Mouse (Mus musculus) neural tube, embryonic 12.5 days (tissue): ENCODE results near the gene Serac1. TPM values are rescaled to one million over a fixed set of nuclear protein-coding genes. Genes with fewer than 3 reads are reported as not detected.
A peak's percentile ranks its signal among the peaks of the same experiment; 100 is the strongest.

Source experiments
- ATAC-seq: fragments of 200-750 bp; cut with Nextera tagmentation; 2 replicates; pipeline ENCODE4 v1.8.0; 2017; ENCODE audit warnings: low read depth, mild to moderate bottlenecking, moderate TSS enrichment, moderate library complexity; ENCODE audit not compliant: low FRiP score
- H3K27ac ChIP-seq: fragments of 300-500 bp; sonication (generic); 2 replicates; pipeline ENCODE4 v1.5.1; 2016
- H3K27me3 ChIP-seq: fragments of 300-500 bp; sonication (generic); replicated peaks from 2 replicates; pipeline ENCODE4 v1.6.1; 2016; ENCODE audit warnings: mild to moderate bottlenecking
- H3K36me3 ChIP-seq: fragments of 300-500 bp; sonication (generic); 2 replicates; pipeline ENCODE4 v1.6.1; 2016; ENCODE audit warnings: mild to moderate bottlenecking
- H3K4me1 ChIP-seq: fragments of 300-500 bp; sonication (generic); 2 replicates; pipeline ENCODE4 v1.6.1; 2016
- H3K4me2 ChIP-seq: fragments of 300-500 bp; sonication (generic); replicated peaks from 2 replicates; pipeline ENCODE4 v1.6.1; 2016; ENCODE audit warnings: mild to moderate bottlenecking
- H3K4me3 ChIP-seq: fragments of 300-500 bp; sonication (generic); 2 replicates; pipeline ENCODE4 v1.5.1; 2016
- H3K9ac ChIP-seq: fragments of 300-500 bp; sonication (generic); 2 replicates; pipeline ENCODE4 v1.6.1; 2016; ENCODE audit warnings: mild to moderate bottlenecking
- H3K9me3 ChIP-seq: fragments of 300-500 bp; sonication (generic); 2 replicates; pipeline ENCODE4 v1.6.1; 2016; ENCODE audit warnings: mild to moderate bottlenecking
- WGBS: fragments of 180-500 bp; shearing (Covaris S2); methylation state at CpG from one replicate; pipeline ENCODE4 v1.1.7; 2016; 5-methylcytosine and 5-hydroxymethylcytosine counted together
- polyA plus RNA-seq: library from polyadenylated mRNA; unstranded; fragments of >200 nt; fragmentation: Nextera tagmentation; extraction: Ambion mirVana; gene quantifications from 2 replicates; pipeline ENCODE4 v1.2.1, GENCODE M21; 2016

The Serac1 gene
- polyA plus RNA-seq, 1 experiment from 2014 or later = 11.9 TPM

DNA sequence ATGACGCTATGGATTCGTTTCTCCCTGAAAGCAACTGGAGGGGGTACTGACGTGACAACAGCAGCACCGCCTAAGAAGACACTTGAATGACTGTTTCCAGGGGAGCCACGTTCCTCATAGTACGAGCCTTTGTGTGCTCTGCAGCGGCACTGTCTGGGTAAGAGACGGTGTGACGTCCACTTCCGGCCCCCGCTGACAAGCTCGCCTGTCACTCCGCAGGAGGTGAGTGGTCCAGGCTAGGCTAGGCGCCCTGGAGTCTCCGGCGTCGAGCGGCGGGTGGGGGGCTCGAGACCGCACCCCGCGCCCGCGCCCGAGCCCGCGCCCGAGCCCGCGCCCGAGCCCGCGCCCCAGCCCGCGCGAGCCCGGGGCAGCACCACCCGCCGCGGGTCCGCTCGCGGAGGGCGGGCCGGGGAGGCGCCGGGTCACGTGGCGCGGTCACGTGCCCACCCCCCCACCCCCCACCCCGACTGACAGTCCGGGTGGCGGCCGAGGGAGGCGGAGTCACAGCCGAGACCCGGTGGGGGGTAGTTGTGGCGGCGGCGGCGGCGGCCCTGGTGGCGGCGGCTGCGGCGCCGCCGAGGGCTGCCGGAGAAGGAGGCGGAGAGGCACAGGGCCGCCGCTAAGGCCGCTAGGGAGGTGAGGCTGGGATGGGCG, 26.9 kb upstream of the Serac1 start, which contains the start of gene Tulp4:
Gene Tulp4, plus strand, starts transcription at position 77 of the 654 bp plus-strand sequence.
- Histone ChIP-seq H3K4me3 (peak within 1 kb of the TSS; percentile 92), H3K4me2 (peak within 1 kb of the TSS; percentile 83), H3K4me1 (peaks cover 22% of the 10 kb centered on the region), H3K9me3 (no peaks in the 10 kb centered on the region), H3K27ac (peak within 1 kb of the TSS; percentile 91), H3K36me3 (0 out of 2 replicates have a peak, but pooled peaks cover 3% of the 10 kb centered on the region), H3K27me3 (no peaks in the 10 kb centered on the region), H3K9ac (peak within 1 kb of the TSS; percentile 97)
- ATAC-seq = peak; percentile 99
- under 1% methylated on average over 48 of the region's 76 CpGs for WGBS

DNA sequence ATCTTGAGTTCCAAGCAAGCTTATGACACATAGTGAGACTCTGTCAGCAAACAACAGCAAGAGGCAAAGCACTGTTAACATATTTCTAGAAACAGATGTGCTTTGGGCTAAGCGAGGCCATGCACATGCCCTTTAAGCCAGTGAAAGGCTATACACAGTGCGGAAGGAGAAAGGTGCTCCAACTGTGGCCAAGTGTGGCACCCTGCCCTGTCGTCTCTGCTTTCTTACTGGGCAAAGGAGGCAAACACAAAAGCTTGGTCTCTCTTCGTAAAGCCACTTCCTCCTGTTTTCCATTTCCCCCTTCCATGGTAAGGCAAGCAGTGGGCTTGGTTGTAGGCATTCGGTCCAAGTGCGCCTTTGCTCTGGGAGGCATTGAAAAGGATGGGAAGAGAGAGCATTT, 24.0 kb upstream of the Serac1 start:
- 86% methylated on average over 6 of the region's 6 CpGs for WGBS
- Histone ChIP-seq H3K27me3 (no peaks in the 10 kb centered on the region), H3K9ac (no peak overlapping the region), H3K27ac (no peak overlapping the region), H3K36me3 (no peaks in the 10 kb centered on the region), H3K4me1 (peaks cover 9% of the 10 kb centered on the region), H3K9me3 (no peaks in the 10 kb centered on the region), H3K4me3 (no peak overlapping the region), H3K4me2 (no peak overlapping the region)
- ATAC-seq = no peak

DNA sequence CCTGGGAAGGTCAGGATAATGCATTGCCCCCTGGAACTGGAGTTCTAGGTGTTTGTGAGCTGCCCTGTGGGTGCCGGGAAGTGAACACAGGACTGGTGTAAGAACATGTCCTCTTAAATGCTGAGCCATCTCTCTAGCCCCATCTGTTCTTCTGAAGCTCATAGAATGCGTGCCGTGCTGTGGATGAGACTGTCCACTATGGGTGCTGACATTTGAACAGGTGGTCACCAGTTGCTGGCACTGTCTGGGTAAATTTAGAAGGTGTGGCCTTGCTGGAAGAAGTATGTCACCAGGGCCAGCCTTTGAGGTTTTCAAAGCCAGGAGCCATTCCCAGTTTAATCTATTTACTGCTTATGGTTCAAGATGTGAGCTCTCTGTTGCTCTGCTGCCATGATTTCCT, 22.7 kb upstream of the Serac1 start:
- Histone ChIP-seq H3K36me3 (no peaks in the 10 kb centered on the region), H3K4me1 (no peaks in the 10 kb centered on the region), H3K27ac (no peak overlapping the region), H3K4me2 (no peak overlapping the region), H3K27me3 (no peaks in the 10 kb centered on the region), H3K4me3 (no peak overlapping the region), H3K9me3 (no peaks in the 10 kb centered on the region), H3K9ac (no peak overlapping the region)
- WGBS = 91% methylated on average over 3 of the region's 3 CpGs
- ATAC-seq = no peak

DNA sequence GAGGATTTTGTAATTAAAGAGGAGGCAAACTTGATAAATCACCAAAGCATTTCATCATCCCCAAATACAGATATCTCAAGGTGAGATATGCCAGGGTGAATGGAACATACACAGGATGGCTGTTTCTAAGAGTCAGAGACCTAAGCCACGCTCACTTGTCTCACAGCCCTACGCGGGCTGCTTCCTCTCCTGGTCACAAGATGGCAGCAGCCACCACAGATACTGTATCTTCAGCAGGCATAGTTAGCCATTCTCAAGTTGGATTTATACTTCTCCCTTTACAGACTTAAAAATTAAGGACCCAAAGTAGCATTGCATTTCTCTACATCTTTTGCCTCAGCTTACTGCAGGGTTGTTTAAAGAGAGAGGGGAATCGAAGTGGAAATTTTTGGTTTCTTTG, 18.3 kb upstream of the Serac1 start:
- no peak overlapping the region for H3K4me2 ChIP-seq
- H3K36me3 ChIP-seq = no peaks in the 10 kb centered on the region
- WGBS = 27% methylated on average over 4 of the region's 4 CpGs
- H3K9ac ChIP-seq = no peak overlapping the region
- no peaks in the 10 kb centered on the region for H3K9me3 ChIP-seq
- H3K27me3 ChIP-seq = no peaks in the 10 kb centered on the region
- no peaks in the 10 kb centered on the region for H3K4me1 ChIP-seq
- no peak overlapping the region for H3K27ac ChIP-seq
- H3K4me3 ChIP-seq = no peak overlapping the region
- no peak for ATAC-seq

DNA sequence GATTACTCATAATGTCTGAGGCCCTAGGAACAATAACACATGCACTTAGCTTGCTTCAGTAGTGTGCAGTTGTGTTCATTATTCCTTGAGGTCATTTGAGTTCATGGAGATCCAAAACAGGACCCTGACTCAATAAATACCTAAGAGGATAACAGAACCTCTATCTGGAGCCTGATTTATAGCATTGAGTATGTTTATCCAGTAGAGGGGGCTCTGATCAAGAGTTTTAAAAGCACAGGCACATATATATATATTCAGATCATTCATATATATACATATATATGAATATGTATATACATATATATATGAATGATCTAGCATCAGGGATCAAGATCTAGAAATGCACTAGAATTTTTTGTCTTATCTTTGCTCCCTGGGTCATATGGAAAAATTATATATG, 16.0 kb upstream of the Serac1 start:
- ATAC-seq = no peak
- Histone ChIP-seq H3K4me3 (no peak overlapping the region), H3K4me2 (no peak overlapping the region), H3K27me3 (no peaks in the 10 kb centered on the region), H3K4me1 (no peaks in the 10 kb centered on the region), H3K9me3 (no peaks in the 10 kb centered on the region), H3K36me3 (no peaks in the 10 kb centered on the region), H3K27ac (no peak overlapping the region), H3K9ac (no peak overlapping the region)

DNA sequence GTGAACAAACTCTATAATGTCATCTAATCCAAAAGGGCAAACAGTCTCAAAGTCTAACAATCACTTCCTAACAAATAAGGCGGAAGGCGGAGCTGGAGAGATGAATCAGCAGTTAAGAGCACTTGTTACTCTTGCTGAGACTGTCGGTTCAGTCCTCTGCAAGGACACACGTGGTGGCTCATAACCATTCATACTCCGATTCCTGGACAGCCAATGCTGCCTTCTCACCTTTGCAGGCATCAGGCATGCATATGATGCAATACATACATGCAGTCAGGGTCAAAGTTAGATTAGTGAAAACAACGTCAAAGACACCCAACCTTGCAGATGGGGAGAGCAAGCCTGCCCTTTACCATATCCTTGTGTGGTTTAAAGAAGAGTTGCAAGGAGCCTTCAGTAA, 12.1 kb upstream of the Serac1 start:
- Histone ChIP-seq H3K9me3 (no peaks in the 10 kb centered on the region), H3K4me3 (no peak overlapping the region), H3K9ac (no peak overlapping the region), H3K36me3 (peaks cover 5% of the 10 kb centered on the region), H3K4me1 (no peaks in the 10 kb centered on the region), H3K27ac (no peak overlapping the region), H3K27me3 (no peaks in the 10 kb centered on the region), H3K4me2 (no peak overlapping the region)
- 92% methylated on average over 6 of the region's 6 CpGs for WGBS
- no peak for ATAC-seq

DNA sequence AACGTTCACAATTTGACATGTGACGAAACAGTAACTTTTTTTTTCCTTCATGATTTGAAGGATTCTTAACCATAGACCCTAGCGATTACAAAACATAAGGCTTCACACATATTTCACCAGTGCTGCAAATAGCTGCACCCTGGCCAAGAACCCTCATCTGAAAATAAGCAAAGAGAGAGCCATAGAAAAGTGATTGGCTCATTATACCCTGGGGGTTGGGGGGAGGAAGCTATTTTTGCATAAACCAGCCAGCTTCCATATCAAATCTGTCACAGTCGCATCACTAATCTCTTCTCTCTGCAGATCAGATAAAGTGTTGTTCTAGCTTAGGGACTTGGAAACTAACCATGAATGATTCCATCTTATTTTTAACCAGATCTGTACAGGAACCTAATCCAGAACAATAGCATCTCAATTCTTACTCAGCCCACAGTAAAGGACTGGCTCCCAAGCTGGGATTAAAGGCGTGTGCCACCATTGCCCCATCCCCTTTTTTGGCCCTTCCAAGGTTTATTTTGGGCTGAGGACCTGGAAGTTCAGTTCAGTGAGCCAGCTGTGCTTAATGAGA, 3.9 kb upstream of the Serac1 start:
- H3K27ac ChIP-seq = no peak overlapping the region
- 86% methylated on average over 5 of the region's 5 CpGs for WGBS

DNA sequence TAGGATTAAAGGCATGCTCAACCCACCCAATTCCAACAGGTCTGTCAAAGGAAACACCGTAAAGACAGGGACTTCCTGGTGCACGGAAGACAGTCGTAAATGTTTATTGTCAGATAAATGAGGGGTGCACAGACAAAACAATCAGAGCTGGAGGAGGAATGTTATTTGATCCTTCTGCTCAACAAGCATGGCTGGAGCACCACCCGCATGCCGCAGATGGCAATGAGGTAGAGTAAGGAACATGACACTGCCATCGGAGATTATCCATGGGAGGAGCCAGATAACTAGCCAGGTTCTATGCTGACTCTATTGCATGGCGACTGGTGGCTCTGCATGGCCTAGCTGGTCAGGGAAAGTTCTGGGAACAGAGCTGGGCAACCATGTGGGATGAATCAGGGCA, 6.1 kb downstream of the Serac1 start:
- WGBS = 23% methylated on average over 7 of the region's 7 CpGs
- no peak overlapping the region for H3K9ac ChIP-seq
- no peaks in the 10 kb centered on the region for H3K9me3 ChIP-seq
- H3K4me2 ChIP-seq = no peak overlapping the region
- peaks cover 41% of the 10 kb centered on the region for H3K36me3 ChIP-seq
- ATAC-seq = no peak
- no peak overlapping the region for H3K27ac ChIP-seq
- H3K4me1 ChIP-seq = peaks cover 4% of the 10 kb centered on the region; the same call in 1 of the 2 replicates
- no peak overlapping the region for H3K4me3 ChIP-seq
- H3K27me3 ChIP-seq = no peaks in the 10 kb centered on the region

More for the DNA sequence above, 3.9 kb upstream of the Serac1 start:
- Histone ChIP-seq H3K36me3 (peaks cover 21% of the 10 kb centered on the region), H3K4me3 (no peak overlapping the region), H3K27me3 (no peaks in the 10 kb centered on the region), H3K9ac (no peak overlapping the region), H3K4me1 (peaks cover 6% of the 10 kb centered on the region), H3K9me3 (no peaks in the 10 kb centered on the region), H3K4me2 (no peak overlapping the region)
- ATAC-seq = no peak

DNA sequence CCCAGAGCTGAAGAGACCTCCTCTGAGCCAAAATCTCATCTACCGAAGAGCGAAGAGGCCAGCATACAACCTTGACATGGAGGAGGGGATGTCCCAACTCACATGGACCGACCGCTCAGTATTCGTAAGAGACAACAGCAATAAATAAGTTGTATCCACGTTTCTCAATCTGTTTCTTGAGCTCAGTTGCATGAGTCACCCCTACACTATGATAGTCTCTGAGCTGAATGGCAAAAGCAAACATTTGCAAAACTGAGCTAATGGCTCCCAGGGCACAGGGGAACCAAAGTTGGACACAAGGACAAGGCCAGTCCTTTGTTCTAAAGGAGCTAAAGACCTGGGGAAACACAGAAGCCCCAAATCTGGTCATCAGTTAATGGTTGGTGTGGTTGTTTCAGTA, 9.7 kb downstream of the Serac1 start:
- Histone ChIP-seq H3K27ac (no peak overlapping the region), H3K4me2 (no peak overlapping the region), H3K4me3 (no peak overlapping the region), H3K9ac (no peak overlapping the region), H3K9me3 (no peaks in the 10 kb centered on the region), H3K4me1 (no peaks in the 10 kb centered on the region), H3K27me3 (no peaks in the 10 kb centered on the region), H3K36me3 (peaks cover 65% of the 10 kb centered on the region)
- ATAC-seq = no peak
- 92% methylated on average over 6 of the region's 6 CpGs for WGBS

DNA sequence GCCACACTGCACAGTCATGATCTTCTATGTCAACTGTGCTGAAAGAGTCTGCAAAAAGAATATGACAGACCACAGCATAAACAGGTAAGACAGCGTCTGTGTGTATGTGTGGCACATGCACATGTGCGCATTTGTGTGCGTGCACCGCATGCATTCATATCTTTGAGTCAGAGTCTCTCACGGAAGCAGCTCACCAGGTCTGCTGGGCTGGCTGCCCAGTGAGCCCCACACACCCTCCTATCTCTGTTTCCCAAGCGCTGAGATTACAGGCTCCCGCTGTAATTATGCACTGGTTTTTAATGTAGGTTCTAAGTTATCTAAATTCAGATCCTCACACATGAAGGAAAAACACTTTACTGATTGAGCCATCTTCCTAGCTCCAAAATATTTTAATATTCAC, 11.9 kb downstream of the Serac1 start:
- Histone ChIP-seq H3K4me1 (no peaks in the 10 kb centered on the region), H3K4me3 (no peak overlapping the region), H3K9me3 (no peaks in the 10 kb centered on the region), H3K9ac (no peak overlapping the region), H3K27ac (no peak overlapping the region), H3K36me3 (peaks cover 69% of the 10 kb centered on the region), H3K4me2 (no peak overlapping the region), H3K27me3 (no peaks in the 10 kb centered on the region)
- ATAC-seq = no peak
- 96% methylated on average over 7 of the region's 7 CpGs for WGBS

DNA sequence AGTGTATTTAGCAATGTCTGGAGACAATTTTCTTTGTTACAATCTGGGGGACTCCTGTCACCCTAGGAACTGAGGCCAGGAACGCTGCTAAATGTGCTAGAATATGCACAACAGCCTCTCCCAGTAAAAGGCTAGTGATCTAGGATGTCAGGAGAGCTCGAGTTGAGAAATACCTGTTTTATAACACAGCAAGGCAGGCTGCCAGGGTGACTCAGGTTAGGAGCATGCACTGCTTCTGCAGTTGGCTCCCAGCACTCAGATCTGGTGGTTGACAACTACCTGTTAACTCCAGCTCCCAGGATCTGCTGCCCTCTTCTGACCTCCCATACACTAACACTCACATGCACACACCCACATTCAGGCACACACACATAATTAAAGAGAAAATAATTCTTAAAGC, 13.5 kb downstream of the Serac1 start:
- Histone ChIP-seq H3K27me3 (no peaks in the 10 kb centered on the region), H3K4me2 (no peak overlapping the region), H3K36me3 (peaks cover 55% of the 10 kb centered on the region), H3K9ac (no peak overlapping the region), H3K9me3 (no peaks in the 10 kb centered on the region), H3K4me1 (no peaks in the 10 kb centered on the region), H3K4me3 (no peak overlapping the region), H3K27ac (no peak overlapping the region)
- 85% methylated on average over 2 of the region's 2 CpGs for WGBS
- ATAC-seq = no peak

DNA sequence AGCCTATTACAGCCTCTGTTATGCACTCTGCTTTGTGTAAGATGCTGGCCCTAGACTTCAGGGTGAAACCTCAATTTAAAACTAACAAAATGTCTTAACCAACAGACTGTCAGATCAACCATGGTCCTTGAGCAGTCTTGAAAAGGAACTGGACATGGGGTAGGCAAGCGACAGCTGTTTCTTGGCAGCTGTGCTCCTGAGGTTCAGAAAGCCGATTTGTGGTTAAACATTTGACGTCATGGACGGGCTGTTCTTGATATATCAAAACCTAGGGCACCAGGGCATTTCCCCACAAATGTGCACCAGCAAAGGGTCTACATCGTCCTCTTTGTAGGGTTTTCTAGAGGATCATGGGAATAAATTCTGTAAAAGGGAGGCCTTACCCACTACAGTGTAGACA, 16.0 kb downstream of the Serac1 start:
- peaks cover 48% of the 10 kb centered on the region for H3K36me3 ChIP-seq
- H3K27me3 ChIP-seq = no peaks in the 10 kb centered on the region
- H3K9me3 ChIP-seq = no peaks in the 10 kb centered on the region
- no peak overlapping the region for H3K4me3 ChIP-seq
- no peaks in the 10 kb centered on the region for H3K4me1 ChIP-seq
- no peak overlapping the region for H3K27ac ChIP-seq
- H3K9ac ChIP-seq = no peak overlapping the region
- WGBS = 87% methylated on average over 5 of the region's 5 CpGs
- no peak for ATAC-seq
- no peak overlapping the region for H3K4me2 ChIP-seq

DNA sequence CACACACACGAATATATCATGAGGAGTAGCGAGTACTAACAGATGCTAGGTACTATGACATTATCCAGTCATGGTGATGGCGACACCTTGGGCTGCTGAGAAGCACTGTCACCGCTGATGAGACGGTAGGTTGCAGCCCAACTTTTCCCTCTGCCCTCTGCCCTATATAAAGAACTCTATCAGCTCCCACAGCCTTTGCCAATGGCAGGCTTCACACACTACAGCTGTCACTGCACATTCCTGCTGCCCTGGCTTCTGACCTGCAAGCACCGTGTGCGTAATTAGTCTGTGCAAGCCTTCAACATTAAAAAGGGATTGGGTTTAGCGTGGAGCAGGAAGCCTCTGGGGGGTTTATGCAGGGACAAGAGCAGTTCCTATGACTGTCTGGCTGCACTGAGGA, 16.7 kb downstream of the Serac1 start:
- Histone ChIP-seq H3K9ac (no peak overlapping the region), H3K4me2 (no peak overlapping the region), H3K9me3 (no peaks in the 10 kb centered on the region), H3K36me3 (peaks cover 48% of the 10 kb centered on the region), H3K27me3 (no peaks in the 10 kb centered on the region), H3K4me3 (no peak overlapping the region), H3K27ac (no peak overlapping the region), H3K4me1 (no peaks in the 10 kb centered on the region)
- 89% methylated on average over 8 of the region's 8 CpGs for WGBS
- no peak for ATAC-seq
